Mouse (Mus musculus) spleen, adult 2 months (tissue): ENCODE data around the gene Sox13.

Experiments
- CTCF ChIP-seq: fragments of 200-500 bp; IDR thresholded peaks from 2 replicates; pipeline ENCODE4 v1.5.1; 2011; ENCODE audit warnings: mild to moderate bottlenecking, inconsistent platforms; ENCODE audit not compliant: insufficient read depth, insufficient read length, insufficient replicate concordance; ENCODE audit errors: extremely low read depth
- POLR2A ChIP-seq: fragments of 200-500 bp; IDR thresholded peaks from 2 replicates; pipeline ENCODE4 v1.6.1; 2011; ENCODE audit warnings: low read depth, low read length, inconsistent platforms

- TF ChIP-seq CTCF (no peak), POLR2A (no peak)
Measured at GRCm38 (mm10) chr1:133364890-133365289, 59.3 kb downstream of the Sox13 start.
